ENCODE assay signal across 8 mouse cellular contexts in the genomic region with DNA sequence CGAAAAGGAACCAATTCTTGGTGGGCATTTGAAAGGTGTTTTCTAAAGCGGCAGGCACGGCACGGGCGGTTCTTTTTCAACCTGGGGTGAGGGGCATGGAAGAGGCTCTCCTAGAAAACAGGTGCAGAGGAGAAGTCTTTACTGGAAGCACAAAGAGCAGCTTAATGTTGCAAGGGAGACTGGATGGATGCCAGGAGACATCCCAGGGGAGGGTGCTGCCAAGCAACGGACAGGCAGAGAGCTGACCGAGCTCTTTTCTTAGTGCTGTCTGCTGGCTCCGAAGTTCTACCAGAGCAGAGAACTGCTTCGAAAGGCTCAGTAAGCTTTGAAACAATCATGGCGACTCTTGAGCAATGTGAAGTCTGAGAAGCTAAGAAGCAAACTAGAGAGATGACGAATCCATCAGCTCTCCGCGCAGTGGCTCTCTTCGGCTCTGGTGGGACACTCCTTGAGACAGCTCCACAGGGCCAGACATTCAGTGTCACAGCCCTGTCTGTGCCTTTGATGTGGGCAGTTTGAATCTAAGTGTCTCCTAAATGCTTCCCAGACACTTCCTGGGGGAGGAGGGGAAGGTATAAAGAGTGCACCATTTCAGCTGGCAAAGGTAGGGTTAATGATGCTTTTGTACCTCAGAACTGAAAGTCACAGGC. TPM values are rescaled to one million over a fixed set of nuclear protein-coding genes. Genes with fewer than 3 reads are reported as not detected.
DNase-seq lines count a peak whose midpoint lies in the region; ATAC-seq and TF ChIP-seq lines count a peak whose summit lies in the region.

No protein-coding gene starts in this region.

- peak overlapping the region; percentile 31; the same call in 1 of the 2 replicates for H3K9ac ChIP-seq in embryonic facial prominence, embryonic 14.5 days (ENCODE audit: low read depth, low read length)
- H3K9ac ChIP-seq in heart, embryonic 15.5 days = no peak overlapping the region
- H3K9ac ChIP-seq in midbrain, embryonic 15.5 days = peak overlapping the region; percentile 30; the same call in 1 of the 2 replicates

- no peaks in the 10 kb centered on the region for H3K27me3 ChIP-seq in thymus, adult 2 months (ENCODE audit: control insufficient read depth, insufficient read depth, low read length)
- no peaks in the 10 kb centered on the region for H3K27me3 ChIP-seq in embryonic facial prominence, embryonic 14.5 days (replicated peaks; ENCODE audit: control insufficient read depth, insufficient read depth, low read length)
- no peaks in the 10 kb centered on the region for H3K27me3 ChIP-seq in heart, embryonic 15.5 days
- no peaks in the 10 kb centered on the region for H3K27me3 ChIP-seq in midbrain, embryonic 15.5 days (replicated peaks)

- peak overlapping the region; percentile 23; the same call in 1 of the 2 replicates for H3K27ac ChIP-seq in thymus, adult 2 months (ENCODE audit: control insufficient read depth, insufficient read depth, low read length)
- peak overlapping the region; percentile 69 for H3K27ac ChIP-seq in embryonic facial prominence, embryonic 14.5 days (replicated peaks; ENCODE audit: low read depth, low read length)
- H3K27ac ChIP-seq in heart, embryonic 15.5 days = peak overlapping the region; percentile 78
- peak overlapping the region; percentile 92 for H3K27ac ChIP-seq in midbrain, embryonic 15.5 days

- H3K4me3 ChIP-seq in thymus, adult 2 months (ENCODE audit: control insufficient read depth, insufficient read depth, low read length) = no peak overlapping the region
- H3K4me3 ChIP-seq in embryonic facial prominence, embryonic 14.5 days (ENCODE audit: low read depth, low read length) = no peak overlapping the region
- H3K4me3 ChIP-seq in heart, embryonic 15.5 days = no peak overlapping the region
- peak overlapping the region; percentile 22 for H3K4me3 ChIP-seq in midbrain, embryonic 15.5 days

- no peak for DNase-seq in thymus, adult 2 months
- DNase-seq in thymus, postnatal 14 days = no peak
- DNase-seq in embryonic facial prominence, embryonic 14.5 days (ENCODE audit: low spot score) = peak; percentile 92
- peak; percentile 92 for DNase-seq in kidney, postnatal 14 days
- DNase-seq in thymus, postnatal 0 days (ENCODE audit: low spot score) = no peak

- no peaks in the 10 kb centered on the region for H3K36me3 ChIP-seq in thymus, adult 2 months (ENCODE audit: control insufficient read depth, insufficient read depth, low read length)
- no peaks in the 10 kb centered on the region for H3K36me3 ChIP-seq in embryonic facial prominence, embryonic 14.5 days (ENCODE audit: control insufficient read depth, insufficient read depth, low read length)
- no peaks in the 10 kb centered on the region for H3K36me3 ChIP-seq in heart, embryonic 15.5 days
- no peaks in the 10 kb centered on the region for H3K36me3 ChIP-seq in midbrain, embryonic 15.5 days (replicated peaks)

- H3K4me2 ChIP-seq in embryonic facial prominence, embryonic 14.5 days (ENCODE audit: low read depth, low read length) = peak overlapping the region; percentile 35
- H3K4me2 ChIP-seq in heart, embryonic 15.5 days = peak overlapping the region; percentile 26
- H3K4me2 ChIP-seq in midbrain, embryonic 15.5 days = peak overlapping the region; percentile 49

- H3K4me1 ChIP-seq in thymus, adult 2 months (replicated peaks; ENCODE audit: control insufficient read depth, insufficient read depth, low read length) = 0 out of 2 replicates have a peak, but pooled peaks cover 4% of the 10 kb centered on the region
- H3K4me1 ChIP-seq in embryonic facial prominence, embryonic 14.5 days (ENCODE audit: control insufficient read depth, insufficient read depth, low read length) = peaks cover 30% of the 10 kb centered on the region
- peaks cover 22% of the 10 kb centered on the region for H3K4me1 ChIP-seq in heart, embryonic 15.5 days (replicated peaks)
- H3K4me1 ChIP-seq in midbrain, embryonic 15.5 days = peaks cover 55% of the 10 kb centered on the region

- peak; percentile 76 for ATAC-seq in embryonic facial prominence, embryonic 14.5 days (ENCODE audit: low read depth)
- no peak for ATAC-seq in heart, embryonic 15.5 days (replicated peaks; ENCODE audit: insufficient number of reproducible peaks, insufficient read depth, low FRiP score, low read depth)
- peak; percentile 83 for ATAC-seq in midbrain, embryonic 15.5 days (replicated peaks)
- no peak for ATAC-seq in megakaryocyte progenitor cell, adult 5-6 weeks (replicated peaks; ENCODE audit: poor library complexity)

- TF ChIP-seq POLR2A in thymus, adult 2 months (IDR thresholded peaks at IDR 0.05; ENCODE audit: control insufficient read depth, extremely low read depth, insufficient read depth, low read length, poor library complexity) = no peak

- no peak for TF ChIP-seq CTCF in thymus, adult 2 months (IDR thresholded peaks at IDR 0.05; ENCODE audit: borderline replicate concordance, control insufficient read depth, extremely low read depth, insufficient read depth, low read length, poor library complexity)

- H3K9me3 ChIP-seq in embryonic facial prominence, embryonic 14.5 days (ENCODE audit: control insufficient read depth, low read length) = no peaks in the 10 kb centered on the region
- H3K9me3 ChIP-seq in heart, embryonic 15.5 days (replicated peaks) = no peaks in the 10 kb centered on the region
- no peaks in the 10 kb centered on the region for H3K9me3 ChIP-seq in midbrain, embryonic 15.5 days

- WGBS in thymus, adult 2 months = 90% methylated on average over 14 of the region's 14 CpGs
- 39% methylated on average over 14 of the region's 14 CpGs for WGBS in embryonic facial prominence, embryonic 14.5 days
- WGBS in heart, embryonic 15.5 days = 53% methylated on average over 14 of the region's 14 CpGs
- 14% methylated on average over 14 of the region's 14 CpGs for WGBS in midbrain, embryonic 15.5 days

RNA-seq across cellular contexts. Expression of a gene that starts 24.4 kb away (rescaled TPM):
- polyA plus RNA-seq in thymus, adult 2 months (2012; rRNA removed) = 373 and 432 TPM in 2 replicates
- 1,836 and 1,958 TPM in 2 replicates for polyA plus RNA-seq in embryonic facial prominence, embryonic 14.5 days (2014; fragmentation: Nextera tagmentation; extraction: Ambion mirVana)
- polyA plus RNA-seq in heart, embryonic 15.5 days (2015; fragmentation: Nextera tagmentation; extraction: Ambion mirVana) = 719 and 906 TPM in 2 replicates
- polyA plus RNA-seq in midbrain, embryonic 15.5 days (2015; fragmentation: Nextera tagmentation; extraction: Ambion mirVana) = 17,671 and 17,732 TPM in 2 replicates
- 30.3 and 33.5 TPM in 2 replicates for total RNA-seq in megakaryocyte progenitor cell, adult 5-6 weeks (2015)
- total RNA-seq in megakaryocyte progenitor cell, adult 5-6 weeks (2017) = 15.3 and 22.2 TPM in 2 replicates
- polyA plus RNA-seq in thymus, postnatal 0 days (2015; fragmentation: Nextera tagmentation; extraction: Ambion mirVana) = 227 and 236 TPM in 2 replicates

RNA-seq across cellular contexts. Expression of a gene that starts 24.5 kb away (rescaled TPM):
- polyA plus RNA-seq in thymus, adult 2 months (2012; rRNA removed) = 82.1 and 153 TPM in 2 replicates
- not detected in 2 replicates for polyA plus RNA-seq in embryonic facial prominence, embryonic 14.5 days (2014; fragmentation: Nextera tagmentation; extraction: Ambion mirVana)
- polyA plus RNA-seq in heart, embryonic 15.5 days (2015; fragmentation: Nextera tagmentation; extraction: Ambion mirVana) = not detected in 2 replicates
- polyA plus RNA-seq in midbrain, embryonic 15.5 days (2015; fragmentation: Nextera tagmentation; extraction: Ambion mirVana) = not detected in 2 replicates
- total RNA-seq in megakaryocyte progenitor cell, adult 5-6 weeks (2015) = 0.69 and 1.1 TPM in 2 replicates
- not detected in 2 replicates for total RNA-seq in megakaryocyte progenitor cell, adult 5-6 weeks (2017)
- not detected in 2 replicates for polyA plus RNA-seq in thymus, postnatal 0 days (2015; fragmentation: Nextera tagmentation; extraction: Ambion mirVana)

RNA-seq across cellular contexts. Expression of a gene that starts 43.5 kb away (rescaled TPM):
- polyA plus RNA-seq in thymus, adult 2 months (2012; rRNA removed) = 3,866 and 5,106 TPM in 2 replicates
- polyA plus RNA-seq in embryonic facial prominence, embryonic 14.5 days (2014; fragmentation: Nextera tagmentation; extraction: Ambion mirVana) = 1,523 and 1,643 TPM in 2 replicates
- polyA plus RNA-seq in heart, embryonic 15.5 days (2015; fragmentation: Nextera tagmentation; extraction: Ambion mirVana) = 1,310 and 1,493 TPM in 2 replicates
- polyA plus RNA-seq in midbrain, embryonic 15.5 days (2015; fragmentation: Nextera tagmentation; extraction: Ambion mirVana) = 1,136 and 1,188 TPM in 2 replicates
- total RNA-seq in megakaryocyte progenitor cell, adult 5-6 weeks (2015) = 2,787 and 2,962 TPM in 2 replicates
- 767 and 827 TPM in 2 replicates for total RNA-seq in megakaryocyte progenitor cell, adult 5-6 weeks (2017)
- 1,370 and 1,449 TPM in 2 replicates for polyA plus RNA-seq in thymus, postnatal 0 days (2015; fragmentation: Nextera tagmentation; extraction: Ambion mirVana)

RNA-seq across cellular contexts. Expression of a gene that starts 51.8 kb away (rescaled TPM):
- polyA plus RNA-seq in thymus, adult 2 months (2012; rRNA removed) = 294 and 330 TPM in 2 replicates
- 133 and 149 TPM in 2 replicates for polyA plus RNA-seq in embryonic facial prominence, embryonic 14.5 days (2014; fragmentation: Nextera tagmentation; extraction: Ambion mirVana)
- polyA plus RNA-seq in heart, embryonic 15.5 days (2015; fragmentation: Nextera tagmentation; extraction: Ambion mirVana) = 117 and 139 TPM in 2 replicates
- polyA plus RNA-seq in midbrain, embryonic 15.5 days (2015; fragmentation: Nextera tagmentation; extraction: Ambion mirVana) = 16.4 and 20.5 TPM in 2 replicates
- 187 and 190 TPM in 2 replicates for total RNA-seq in megakaryocyte progenitor cell, adult 5-6 weeks (2015)
- 79.3 and 105 TPM in 2 replicates for total RNA-seq in megakaryocyte progenitor cell, adult 5-6 weeks (2017)
- 153 and 156 TPM in 2 replicates for polyA plus RNA-seq in thymus, postnatal 0 days (2015; fragmentation: Nextera tagmentation; extraction: Ambion mirVana)

RNA-seq across cellular contexts. Expression of a gene that starts 59.9 kb away (rescaled TPM):
- polyA plus RNA-seq in thymus, adult 2 months (2012; rRNA removed) = 390 and 404 TPM in 2 replicates
- polyA plus RNA-seq in embryonic facial prominence, embryonic 14.5 days (2014; fragmentation: Nextera tagmentation; extraction: Ambion mirVana) = 3.9 and 4.3 TPM in 2 replicates
- polyA plus RNA-seq in heart, embryonic 15.5 days (2015; fragmentation: Nextera tagmentation; extraction: Ambion mirVana) = 10.7 and 13.7 TPM in 2 replicates
- polyA plus RNA-seq in midbrain, embryonic 15.5 days (2015; fragmentation: Nextera tagmentation; extraction: Ambion mirVana) = 35.5 and 38.3 TPM in 2 replicates
- 5.2 and 5.6 TPM in 2 replicates for total RNA-seq in megakaryocyte progenitor cell, adult 5-6 weeks (2015)
- 3.8 and 9.4 TPM in 2 replicates for total RNA-seq in megakaryocyte progenitor cell, adult 5-6 weeks (2017)
- polyA plus RNA-seq in thymus, postnatal 0 days (2015; fragmentation: Nextera tagmentation; extraction: Ambion mirVana) = 27.8 and 31.9 TPM in 2 replicates

Comparison
In these comparisons a context has a peak if more than half of its experiments do, and no peak if none do; other contexts are left out.
1. RNA of a gene that starts 24.5 kb away (polyA plus RNA-seq): 82.1 to 153 TPM in thymus, adult 2 months; not detected in embryonic facial prominence, embryonic 14.5 days, not detected in heart, embryonic 15.5 days, not detected in midbrain, embryonic 15.5 days and not detected in thymus, postnatal 0 days; every median in the first group is over 10 times any median in the second.
2. DNase-seq: peak in embryonic facial prominence, embryonic 14.5 days (single experiment) and kidney, postnatal 14 days (single experiment); none in thymus, adult 2 months (single experiment), thymus, postnatal 14 days (single experiment) and thymus, postnatal 0 days (single experiment).
3. H3K27ac ChIP-seq: peak in every context shown above with its lines; median percentile 92 in midbrain, embryonic 15.5 days; 78 in heart, embryonic 15.5 days; 69 in embryonic facial prominence, embryonic 14.5 days; 23 in thymus, adult 2 months.
4. ATAC-seq: peak in embryonic facial prominence, embryonic 14.5 days (single experiment) and midbrain, embryonic 15.5 days (single experiment); none in heart, embryonic 15.5 days (single experiment) and megakaryocyte progenitor cell, adult 5-6 weeks (single experiment).
5. Peak in every context shown above with its lines, with median percentiles within 50 percentile points of each other: H3K4me2 ChIP-seq.